Mouse (Mus musculus) G1E (cell line): ENCODE measurements around the gene Dcp1b.

Source experiments
- CTCF ChIP-seq: IDR thresholded peaks from 2 replicates; pipeline ENCODE4 v1.5.1; 2012; ENCODE audit warnings: low read depth, low read length, inconsistent platforms, mixed read lengths
- GATA1 ChIP-seq: IDR thresholded peaks from 2 replicates; pipeline ENCODE4 v1.6.1; 2012; ENCODE audit warnings: borderline replicate concordance, low read length, inconsistent platforms, mixed read lengths
- GATA2 ChIP-seq: IDR thresholded peaks from 2 replicates; pipeline ENCODE4 v1.6.1; 2012; ENCODE audit warnings: low read depth, low read length, inconsistent platforms, borderline replicate concordance
- POLR2AphosphoS5 ChIP-seq: IDR thresholded peaks from 2 replicates; pipeline ENCODE4 v1.6.1; 2012; ENCODE audit warnings: low read depth, low read length, inconsistent platforms; ENCODE audit not compliant: insufficient replicate concordance
- TAL1 ChIP-seq: conservative IDR thresholded peaks from 2 replicates; pipeline ENCODE4 v1.6.1; 2012; ENCODE audit warnings: low read depth, low read length, inconsistent platforms, mixed read lengths

GRCm38 (mm10) chr6:119177101-119177500 lies 2.0 kb downstream of the Dcp1b start:
- no peak for TF ChIP-seq CTCF
- no peak for TF ChIP-seq GATA1
- TF ChIP-seq GATA2: no peak
- no peak for TF ChIP-seq POLR2AphosphoS5
- no peak for TF ChIP-seq TAL1
